Mouse (Mus musculus): ENCODE results near the gene Rcan2. TPM values are rescaled to one million over a fixed set of nuclear protein-coding genes. Genes with fewer than 3 reads are reported as not detected.
"Not testable (repeated sequence)": the region's sequence is repeated elsewhere in the genome, so short reads cannot be mapped to it uniquely, and the experiment has no call there.

Rcan2 gene
- polyA plus RNA-seq, 1 experiment from 2014 or later: 37.6 TPM

GRCm38 (mm10) chr17:43818390-43818789 lies 17.2 kb downstream of the Rcan2 start:
- Histone ChIP-seq H3K27me3 (ENCODE audit: control insufficient read depth, insufficient read depth, low read length) (no peaks in the 10 kb centered on the region), H3K9me3 (ENCODE audit: control insufficient read depth, low read length) (no peaks in the 10 kb centered on the region), H3K9ac (ENCODE audit: low read depth, low read length) (no peak overlapping the region), H3K4me2 (replicated peaks; ENCODE audit: low read depth, low read length) (no peak overlapping the region), H3K27ac (ENCODE audit: low read depth, low read length) (no peak overlapping the region), H3K4me3 (ENCODE audit: low read depth, low read length) (no peak overlapping the region), H3K36me3 (ENCODE audit: control insufficient read depth, insufficient read depth, low read length) (no peaks in the 10 kb centered on the region), H3K4me1 (replicated peaks; ENCODE audit: control insufficient read depth, insufficient read depth, low read length) (no peaks in the 10 kb centered on the region)
- no peak for ATAC-seq (ENCODE audit: low FRiP score)
- WGBS: 83% methylated on average over 6 of the region's 6 CpGs
- DNase-seq (ENCODE audit: low spot score): no peak

GRCm38 (mm10) chr17:43820904-43821303 lies 19.8 kb downstream of the Rcan2 start:
- Histone ChIP-seq H3K4me1 (replicated peaks; ENCODE audit: control insufficient read depth, insufficient read depth, low read length) (no peaks in the 10 kb centered on the region), H3K4me2 (replicated peaks; ENCODE audit: low read depth, low read length) (no peak overlapping the region), H3K4me3 (ENCODE audit: low read depth, low read length) (no peak overlapping the region), H3K27me3 (ENCODE audit: control insufficient read depth, insufficient read depth, low read length) (no peaks in the 10 kb centered on the region), H3K9ac (ENCODE audit: low read depth, low read length) (no peak overlapping the region), H3K9me3 (ENCODE audit: control insufficient read depth, low read length) (no peaks in the 10 kb centered on the region), H3K27ac (ENCODE audit: low read depth, low read length) (no peak overlapping the region), H3K36me3 (ENCODE audit: control insufficient read depth, insufficient read depth, low read length) (no peaks in the 10 kb centered on the region)
- DNase-seq (ENCODE audit: low spot score) (no peak), ATAC-seq (ENCODE audit: low FRiP score) (no peak)
- WGBS: 90% methylated on average over 2 of the region's 2 CpGs

- Histone ChIP-seq H3K27ac (ENCODE audit: low read depth, low read length) (no peak overlapping the region), H3K4me3 (ENCODE audit: low read depth, low read length) (no peak overlapping the region), H3K9ac (ENCODE audit: low read depth, low read length) (no peak overlapping the region), H3K27me3 (ENCODE audit: control insufficient read depth, insufficient read depth, low read length) (no peaks in the 10 kb centered on the region), H3K4me2 (replicated peaks; ENCODE audit: low read depth, low read length) (no peak overlapping the region), H3K9me3 (ENCODE audit: control insufficient read depth, low read length) (no peaks in the 10 kb centered on the region), H3K36me3 (ENCODE audit: control insufficient read depth, insufficient read depth, low read length) (no peaks in the 10 kb centered on the region), H3K4me1 (replicated peaks; ENCODE audit: control insufficient read depth, insufficient read depth, low read length) (no peaks in the 10 kb centered on the region)
- ATAC-seq (ENCODE audit: low FRiP score) (no peak), DNase-seq (ENCODE audit: low spot score) (no peak)
- WGBS: 81% methylated on average over 6 of the region's 6 CpGs
Measured at GRCm38 (mm10) chr17:43822207-43822606, 21.1 kb downstream of the Rcan2 start.

GRCm38 (mm10) chr17:43822630-43823029 lies 21.5 kb downstream of the Rcan2 start:
- Histone ChIP-seq H3K36me3 (ENCODE audit: control insufficient read depth, insufficient read depth, low read length) (no peaks in the 10 kb centered on the region), H3K9me3 (ENCODE audit: control insufficient read depth, low read length) (no peaks in the 10 kb centered on the region), H3K4me2 (replicated peaks; ENCODE audit: low read depth, low read length) (no peak overlapping the region), H3K4me3 (ENCODE audit: low read depth, low read length) (no peak overlapping the region), H3K27ac (ENCODE audit: low read depth, low read length) (no peak overlapping the region), H3K4me1 (replicated peaks; ENCODE audit: control insufficient read depth, insufficient read depth, low read length) (no peaks in the 10 kb centered on the region), H3K27me3 (ENCODE audit: control insufficient read depth, insufficient read depth, low read length) (no peaks in the 10 kb centered on the region), H3K9ac (ENCODE audit: low read depth, low read length) (no peak overlapping the region)
- no peak for ATAC-seq (ENCODE audit: low FRiP score)
- DNase-seq (ENCODE audit: low spot score): no peak
- 86% methylated on average over 2 of the region's 2 CpGs for WGBS

DNA sequence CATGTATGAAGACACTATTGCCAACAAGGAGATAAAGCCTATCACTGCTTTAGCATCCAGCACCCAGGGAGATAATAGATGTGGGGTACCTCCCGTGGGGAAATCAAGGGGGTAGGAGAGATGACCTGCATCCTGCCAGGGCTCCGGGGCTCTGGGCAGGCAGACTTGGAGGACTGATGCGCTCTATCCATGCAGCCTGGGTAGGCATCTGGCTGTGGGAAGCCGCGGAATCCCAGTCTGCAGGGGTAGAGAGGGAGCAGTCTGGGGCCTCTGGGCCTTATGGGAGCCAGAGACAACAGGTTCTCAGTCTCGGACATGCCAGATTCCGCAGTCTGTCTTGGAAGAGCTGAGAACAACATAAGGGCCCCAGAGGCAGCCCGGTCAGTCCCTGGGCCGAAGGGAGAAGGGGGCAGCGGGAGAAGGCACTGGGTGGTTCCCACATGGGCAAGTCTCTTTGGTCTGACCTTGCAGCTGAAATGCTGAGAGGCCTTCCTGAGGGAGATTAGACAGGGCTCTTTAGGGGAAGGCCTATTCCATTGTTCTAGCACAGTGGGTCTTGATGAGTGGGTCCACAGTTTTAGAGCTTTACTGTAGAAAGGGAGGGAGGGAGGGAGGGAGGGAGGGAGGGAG lies 23.7 kb downstream of the Rcan2 start:
- Histone ChIP-seq H3K4me2 (replicated peaks; ENCODE audit: low read depth, low read length) (no peak overlapping the region), H3K9me3 (ENCODE audit: control insufficient read depth, low read length) (no peaks in the 10 kb centered on the region), H3K27me3 (ENCODE audit: control insufficient read depth, insufficient read depth, low read length) (no peaks in the 10 kb centered on the region), H3K4me3 (ENCODE audit: low read depth, low read length) (no peak overlapping the region), H3K27ac (ENCODE audit: low read depth, low read length) (no peak overlapping the region), H3K36me3 (ENCODE audit: control insufficient read depth, insufficient read depth, low read length) (no peaks in the 10 kb centered on the region), H3K9ac (ENCODE audit: low read depth, low read length) (no peak overlapping the region), H3K4me1 (replicated peaks; ENCODE audit: control insufficient read depth, insufficient read depth, low read length) (no peaks in the 10 kb centered on the region)
- DNase-seq (ENCODE audit: low spot score) (no peak), ATAC-seq (ENCODE audit: low FRiP score) (no peak)
- 81% methylated on average over 10 of the region's 10 CpGs for WGBS

GRCm38 (mm10) chr17:43825411-43825785 lies 24.2 kb downstream of the Rcan2 start:
- H3K4me2 ChIP-seq (replicated peaks; ENCODE audit: low read depth, low read length); H3K27ac ChIP-seq (ENCODE audit: low read depth, low read length); H3K9me3 ChIP-seq (ENCODE audit: control insufficient read depth, low read length); DNase-seq (ENCODE audit: low spot score); ATAC-seq (ENCODE audit: low FRiP score); H3K4me1 ChIP-seq (replicated peaks; ENCODE audit: control insufficient read depth, insufficient read depth, low read length); H3K4me3 ChIP-seq (ENCODE audit: low read depth, low read length); H3K9ac ChIP-seq (ENCODE audit: low read depth, low read length); H3K36me3 ChIP-seq (ENCODE audit: control insufficient read depth, insufficient read depth, low read length); H3K27me3 ChIP-seq (ENCODE audit: control insufficient read depth, insufficient read depth, low read length): not testable (repeated sequence)
- 71% methylated on average over 1 of the region's 1 CpGs for WGBS

GRCm38 (mm10) chr17:43827261-43827660 lies 26.1 kb downstream of the Rcan2 start:
- ATAC-seq (ENCODE audit: low FRiP score): no peak
- no peaks in the 10 kb centered on the region for H3K9me3 ChIP-seq (ENCODE audit: control insufficient read depth, low read length)
- DNase-seq (ENCODE audit: low spot score): no peak
- H3K36me3 ChIP-seq (ENCODE audit: control insufficient read depth, insufficient read depth, low read length): no peaks in the 10 kb centered on the region
- no peaks in the 10 kb centered on the region for H3K4me1 ChIP-seq (replicated peaks; ENCODE audit: control insufficient read depth, insufficient read depth, low read length)
- WGBS: 68% methylated on average over 3 of the region's 3 CpGs
- H3K9ac ChIP-seq (ENCODE audit: low read depth, low read length): no peak overlapping the region
- H3K4me2 ChIP-seq (replicated peaks; ENCODE audit: low read depth, low read length): no peak overlapping the region
- no peaks in the 10 kb centered on the region for H3K27me3 ChIP-seq (ENCODE audit: control insufficient read depth, insufficient read depth, low read length)
- no peak overlapping the region for H3K4me3 ChIP-seq (ENCODE audit: low read depth, low read length)
- no peak overlapping the region for H3K27ac ChIP-seq (ENCODE audit: low read depth, low read length)

GRCm38 (mm10) chr17:43832401-43833124 lies 31.4 kb downstream of the Rcan2 start:
- H3K27me3 ChIP-seq (ENCODE audit: control insufficient read depth, insufficient read depth, low read length): no peaks in the 10 kb centered on the region
- no peaks in the 10 kb centered on the region for H3K36me3 ChIP-seq (ENCODE audit: control insufficient read depth, insufficient read depth, low read length)
- H3K4me2 ChIP-seq (replicated peaks; ENCODE audit: low read depth, low read length): no peak overlapping the region
- no peak overlapping the region for H3K27ac ChIP-seq (ENCODE audit: low read depth, low read length)
- no peak overlapping the region for H3K4me3 ChIP-seq (ENCODE audit: low read depth, low read length)
- H3K9me3 ChIP-seq (ENCODE audit: control insufficient read depth, low read length): no peaks in the 10 kb centered on the region
- no peaks in the 10 kb centered on the region for H3K4me1 ChIP-seq (replicated peaks; ENCODE audit: control insufficient read depth, insufficient read depth, low read length)
- DNase-seq (ENCODE audit: low spot score): no peak
- no peak for ATAC-seq (ENCODE audit: low FRiP score)
- 78% methylated on average over 15 of the region's 15 CpGs for WGBS
- no peak overlapping the region for H3K9ac ChIP-seq (ENCODE audit: low read depth, low read length)

- WGBS: 82% methylated on average over 9 of the region's 9 CpGs
- DNase-seq (ENCODE audit: low spot score) (no peak), ATAC-seq (ENCODE audit: low FRiP score) (no peak)
- Histone ChIP-seq H3K9me3 (ENCODE audit: control insufficient read depth, low read length) (no peaks in the 10 kb centered on the region), H3K36me3 (ENCODE audit: control insufficient read depth, insufficient read depth, low read length) (no peaks in the 10 kb centered on the region), H3K27me3 (ENCODE audit: control insufficient read depth, insufficient read depth, low read length) (no peaks in the 10 kb centered on the region), H3K27ac (ENCODE audit: low read depth, low read length) (no peak overlapping the region), H3K4me3 (ENCODE audit: low read depth, low read length) (no peak overlapping the region), H3K4me2 (replicated peaks; ENCODE audit: low read depth, low read length) (no peak overlapping the region), H3K9ac (ENCODE audit: low read depth, low read length) (no peak overlapping the region), H3K4me1 (replicated peaks; ENCODE audit: control insufficient read depth, insufficient read depth, low read length) (no peaks in the 10 kb centered on the region)
Measured at GRCm38 (mm10) chr17:43840208-43840607, 39.1 kb downstream of the Rcan2 start.
